Mouse (Mus musculus): ENCODE data around the gene Kcnc3.

- TF ChIP-seq CTCF (IDR thresholded peaks at IDR 0.05; ENCODE audit: low read depth, low read length) (no peak), POLR2A (IDR thresholded peaks at IDR 0.05; ENCODE audit: extremely low read depth, insufficient read depth, low read length) (no peak)
Observed at GRCm38 (mm10) chr7:44647729-44648128, 57.3 kb downstream of the Kcnc3 start.
